Mouse (Mus musculus): Measurements from ENCODE around the gene Cadps.

- TF ChIP-seq USF1 (IDR thresholded peaks at IDR 0.05; ENCODE audit: low read depth) (no peak), CTCF (IDR thresholded peaks at IDR 0.05; ENCODE audit: control insufficient read depth, insufficient read depth, insufficient read length) (no peak), MYOD1 (IDR thresholded peaks at IDR 0.05; ENCODE audit: control insufficient read depth, insufficient read length, low read depth) (no peak), MAX (IDR thresholded peaks at IDR 0.05) (no peak)
These were observed 291.8 kb downstream of the Cadps start for GRCm38 (mm10) chr14:12531101-12531500.
